Mouse (Mus musculus): ENCODE measurements at regions not wholly inside any gene's neighbourhood (a gene's known extent, or its start where the extent isn't known, plus 50 kb on each side); places are given as distances from the start of the nearest gene placed in this dataset.

- TF ChIP-seq CEBPB (IDR thresholded peaks at IDR 0.05; ENCODE audit: insufficient read depth, poor library complexity, severe bottlenecking) (no peak), POLR2AphosphoS2 (IDR thresholded peaks at IDR 0.05; ENCODE audit: insufficient read length, low read depth) (no peak), TCF12 (IDR thresholded peaks at IDR 0.05; ENCODE audit: insufficient read depth, poor library complexity, severe bottlenecking) (no peak), E2F4 (IDR thresholded peaks at IDR 0.05; ENCODE audit: insufficient read depth) (no peak), POLR2A (IDR thresholded peaks at IDR 0.05; ENCODE audit: insufficient read length, low read depth) (no peak)
Measured at GRCm38 (mm10) chr17:4461541-4461940, 532.6 kb upstream of the Arid1b start.
